Mouse (Mus musculus) olfactory bulb, adult 2 months (tissue): ENCODE data around the gene Fmn2.

Experiments used
- CTCF ChIP-seq: fragments of 200-500 bp; IDR thresholded peaks from 2 replicates; pipeline ENCODE4 v1.5.1; 2012; ENCODE audit warnings: low read depth, mild to moderate bottlenecking, low read length, moderate library complexity; ENCODE audit not compliant: insufficient read depth
- POLR2A ChIP-seq: fragments of 200-500 bp; IDR thresholded peaks from 2 replicates; pipeline ENCODE4 v1.6.1; 2012; ENCODE audit warnings: mild to moderate bottlenecking, low read depth, low read length, moderate library complexity; ENCODE audit not compliant: insufficient read depth

DNA sequence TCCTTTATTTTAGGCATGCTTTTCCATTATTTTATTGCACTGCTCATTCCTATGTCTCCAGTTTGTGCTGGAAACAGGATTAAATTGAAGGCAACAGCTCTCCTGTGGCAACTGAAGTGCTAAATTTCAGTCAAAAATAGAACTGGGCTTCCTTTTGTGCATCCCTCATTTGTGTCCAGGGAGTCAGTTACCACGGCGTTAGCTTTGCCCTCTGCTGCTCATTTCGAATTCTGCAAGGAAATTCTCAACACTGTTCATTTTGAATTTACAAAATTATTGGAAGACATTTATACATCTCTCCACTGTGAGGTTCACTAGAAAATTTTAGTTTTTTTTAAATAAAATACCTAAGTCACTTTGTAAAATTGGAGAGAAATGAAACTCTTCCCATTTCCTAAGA is 53.8 kb downstream of the Fmn2 start:
- TF ChIP-seq CTCF (no peak), POLR2A (no peak)
